Mouse (Mus musculus) G1E (cell line): ENCODE results near the gene Gmppa.

Source experiments
- CTCF ChIP-seq: IDR thresholded peaks from 2 replicates; pipeline ENCODE4 v1.5.1; 2012; ENCODE audit warnings: low read depth, low read length, inconsistent platforms, mixed read lengths
- GATA2 ChIP-seq: IDR thresholded peaks from 2 replicates; pipeline ENCODE4 v1.6.1; 2012; ENCODE audit warnings: low read depth, low read length, inconsistent platforms, borderline replicate concordance

GRCm38 (mm10) chr1:75422823-75423471 is 12.8 kb upstream of the Gmppa start:
- TF ChIP-seq CTCF (no peak), GATA2 (no peak)
